30 mouse cellular contexts compared by ENCODE assay signal in genomic region chr17:86971036-86971435, GRCm38 (mm10). TPM values are rescaled to one million over a fixed set of nuclear protein-coding genes. Genes with fewer than 3 reads are reported as not detected.
DNase-seq lines count a peak whose midpoint lies in the region; ATAC-seq and TF ChIP-seq lines count a peak whose summit lies in the region.
"Had no signal": no experiment of that assay in that cellular context is flagged by ENCODE, and none has a peak within 500 bp of the region (broad histone marks: within the 10 kb centered on the region; RNA-seq: fewer than 3 reads in every experiment).

No protein-coding gene starts in this region.

- no peaks in the 10 kb centered on the region; the same call in 1 of the 2 replicates for H3K36me3 ChIP-seq in hindbrain, postnatal 0 days (ENCODE audit: insufficient read depth, low read length)
- H3K36me3 ChIP-seq: liver, embryonic 13.5 days had no signal

- 48% methylated on average over 5 of the region's 5 CpGs for WGBS in hindbrain, postnatal 0 days

- no peak overlapping the region for H3K4me2 ChIP-seq in hindbrain, postnatal 0 days (ENCODE audit: low read depth, low read length)
- H3K4me2 ChIP-seq: embryonic facial prominence, embryonic 15.5 days; heart, embryonic 12.5 days; limb, embryonic 13.5 days; liver, embryonic 13.5 days; lung, embryonic 14.5 days; midbrain, embryonic 11.5 days; neural tube, embryonic 13.5 days; stomach, embryonic 15.5 days had no signal

- no peak overlapping the region for H3K4me3 ChIP-seq in gastrocnemius, adult 2 months
- H3K4me3 ChIP-seq in hindbrain, postnatal 0 days (ENCODE audit: low read length) = no peak overlapping the region
- H3K4me3 ChIP-seq: embryonic facial prominence, embryonic 15.5 days; heart, embryonic 12.5 days; limb, embryonic 13.5 days; liver, embryonic 13.5 days; neural tube, embryonic 13.5 days; stomach, embryonic 15.5 days had no signal

- H3K9me3 ChIP-seq in hindbrain, postnatal 0 days (ENCODE audit: low read length) = no peaks in the 10 kb centered on the region
- H3K9me3 ChIP-seq: embryonic facial prominence, embryonic 15.5 days; heart, embryonic 12.5 days; limb, embryonic 13.5 days; liver, embryonic 13.5 days; neural tube, embryonic 13.5 days; stomach, embryonic 15.5 days had no signal

- no peaks in the 10 kb centered on the region for H3K27me3 ChIP-seq in hindbrain, postnatal 0 days (ENCODE audit: insufficient read depth, low read length)
- H3K27me3 ChIP-seq: embryonic facial prominence, embryonic 15.5 days; heart, embryonic 12.5 days; limb, embryonic 13.5 days; liver, embryonic 13.5 days; neural tube, embryonic 13.5 days; Patski; stomach, embryonic 15.5 days had no signal

- peak overlapping the region; percentile 98 for H3K27ac ChIP-seq in gastrocnemius, adult 2 months
- peak overlapping the region; percentile 49; the same call in 1 of the 2 replicates for H3K27ac ChIP-seq in hindbrain, postnatal 0 days
- H3K27ac ChIP-seq: embryonic facial prominence, embryonic 15.5 days; limb, embryonic 13.5 days; liver, embryonic 13.5 days; neural tube, embryonic 13.5 days; stomach, embryonic 15.5 days had no signal

- peaks cover 7% of the 10 kb centered on the region; the same call in 1 of the 2 replicates for H3K4me1 ChIP-seq in hindbrain, postnatal 0 days (ENCODE audit: insufficient read depth, low read length)
- H3K4me1 ChIP-seq: liver, embryonic 13.5 days had no signal

- no peak overlapping the region for H3K9ac ChIP-seq in hindbrain, postnatal 0 days (replicated peaks; ENCODE audit: low read length)
- H3K9ac ChIP-seq: embryonic facial prominence, embryonic 15.5 days; heart, embryonic 12.5 days; limb, embryonic 13.5 days; liver, embryonic 13.5 days; lung, embryonic 14.5 days; neural tube, embryonic 13.5 days; stomach, embryonic 15.5 days had no signal

- no peak for TF ChIP-seq CTCF in gastrocnemius, adult 2 months (IDR thresholded peaks at IDR 0.05)
- TF ChIP-seq CTCF in hindbrain, postnatal 0 days (IDR thresholded peaks at IDR 0.05; ENCODE audit: low read depth) = no peak

- intact Hi-C loops in gastrocnemius, adult 2 months (cut with DNase I) = no loop called here
- intact Hi-C loops in gastrocnemius, postnatal 14 days (cut with DNase I; ENCODE audit: low total_unique reads) = no loop called here
- intact Hi-C loops in left cerebral cortex, postnatal 36 days (cut with DNase I) = no loop called here

- ATAC-seq in hindbrain, postnatal 0 days = no peak
- ATAC-seq: Patski had no signal

- no peak for DNase-seq in gastrocnemius, adult 2 months
- no peak for DNase-seq in gastrocnemius, postnatal 14 days
- peak; percentile 50 for DNase-seq in thymus, postnatal 4 days
- no peak for DNase-seq in thymus, adult 18-20 months
- no peak for DNase-seq in hindbrain, postnatal 0 days (ENCODE audit: low spot score)
- no peak for DNase-seq in kidney, postnatal 14 days
- no peak for DNase-seq in right cerebral cortex, postnatal 36 days (ENCODE audit: low spot score in 2 of 2)
- no peak for DNase-seq in left cerebral cortex, postnatal 36 days (ENCODE audit: low spot score in 2 of 2)
- DNase-seq: adrenal gland, adult 8-10 months; cerebellum, adult 11 months; cerebellum, postnatal 36 days; heart, postnatal 14 days; kidney, adult 8-10 months; kidney, postnatal 25 days; liver, embryonic 13.5 days; lung, embryonic 14.5 days; lung, postnatal 36 days; spleen, adult 18-20 months; thymus, adult 2 months had no signal

RNA-seq across cellular contexts. Expression of gene Rhoq, which starts 8.2 kb away (rescaled TPM):
- 100 to 1,000 TPM; 168 to 172 TPM for total RNA-seq in gastrocnemius, adult 2 months (2021)
- 100 to 1,000 TPM; 164 to 165 TPM for total RNA-seq in gastrocnemius, postnatal 14 days (2021)
- total RNA-seq in hindbrain, postnatal 0 days (2014; rRNA removed) = 24.1 and 51.7 TPM in 2 replicates
- polyA plus RNA-seq in hindbrain, postnatal 0 days (2015; fragmentation: Nextera tagmentation; extraction: Ambion mirVana) = 5.9 and 6.7 TPM in 2 replicates
- 10 to 100 TPM; 36.3 to 45.0 TPM for total RNA-seq in left cerebral cortex, postnatal 36 days (2021)

RNA-seq across cellular contexts. Expression of gene Atp6v1e2, which starts 23.3 kb away (rescaled TPM):
- total RNA-seq in gastrocnemius, adult 2 months (2021) = not detected
- not detected for total RNA-seq in gastrocnemius, postnatal 14 days (2021)
- total RNA-seq in hindbrain, postnatal 0 days (2014; rRNA removed) = not detected in 2 replicates
- polyA plus RNA-seq in hindbrain, postnatal 0 days (2015; fragmentation: Nextera tagmentation; extraction: Ambion mirVana) = 0.24 TPM in 1 of 2 replicates, not detected in the other
- not detected for total RNA-seq in left cerebral cortex, postnatal 36 days (2021)
- total RNA-seq: adrenal gland, adult 8-10 months; gastrocnemius, adult 8-10 months; heart, postnatal 14 days; layer of hippocampus, adult 8-10 months; left cerebral cortex, adult 8-10 months; monocyte, adult 5-6 weeks had no signal
- polyA plus RNA-seq: embryonic facial prominence, embryonic 15.5 days; heart, embryonic 12.5 days; limb, embryonic 13.5 days; liver, embryonic 13.5 days; lung, embryonic 14.5 days; neural tube, embryonic 13.5 days; Patski; stomach, embryonic 15.5 days; thymus, adult 2 months had no signal

RNA-seq across cellular contexts. Expression of gene Tmem247, which starts 53.9 kb away (rescaled TPM):
- total RNA-seq in gastrocnemius, adult 2 months (2021) = not detected
- not detected for total RNA-seq in gastrocnemius, postnatal 14 days (2021)
- not detected in 2 replicates for total RNA-seq in hindbrain, postnatal 0 days (2014; rRNA removed)
- not detected in 2 replicates for polyA plus RNA-seq in hindbrain, postnatal 0 days (2015; fragmentation: Nextera tagmentation; extraction: Ambion mirVana)
- total RNA-seq in left cerebral cortex, postnatal 36 days (2021) = not detected
- total RNA-seq: adrenal gland, adult 8-10 months; gastrocnemius, adult 8-10 months; heart, postnatal 14 days; layer of hippocampus, adult 8-10 months; left cerebral cortex, adult 8-10 months; monocyte, adult 5-6 weeks had no signal
- polyA plus RNA-seq: embryonic facial prominence, embryonic 15.5 days; heart, embryonic 12.5 days; limb, embryonic 13.5 days; liver, embryonic 13.5 days; lung, embryonic 14.5 days; midbrain, embryonic 11.5 days; neural tube, embryonic 13.5 days; Patski; stomach, embryonic 15.5 days; thymus, adult 2 months had no signal

RNA-seq across cellular contexts. Expression of gene Pigf, which starts 54.2 kb away (rescaled TPM):
- 1 to 10 TPM; 2.2 to 2.7 TPM for total RNA-seq in gastrocnemius, adult 2 months (2021)
- total RNA-seq in gastrocnemius, postnatal 14 days (2021) = 1 to 10 TPM; 2.1 to 2.9 TPM
- 12.8 and 15.7 TPM in 2 replicates for total RNA-seq in hindbrain, postnatal 0 days (2014; rRNA removed)
- polyA plus RNA-seq in hindbrain, postnatal 0 days (2015; fragmentation: Nextera tagmentation; extraction: Ambion mirVana) = 31.3 and 33.3 TPM in 2 replicates
- 10 to 100 TPM; 15.0 to 18.1 TPM for total RNA-seq in left cerebral cortex, postnatal 36 days (2021)

RNA-seq across cellular contexts. Expression of gene Cript, which starts 54.3 kb away (rescaled TPM):
- total RNA-seq in gastrocnemius, adult 2 months (2021) = 10 to 100 TPM; 46.1 to 51.7 TPM
- total RNA-seq in gastrocnemius, postnatal 14 days (2021) = 10 to 100 TPM; 27.1 to 31.1 TPM
- total RNA-seq in hindbrain, postnatal 0 days (2014; rRNA removed) = 37.3 and 53.7 TPM in 2 replicates
- 184 and 186 TPM in 2 replicates for polyA plus RNA-seq in hindbrain, postnatal 0 days (2015; fragmentation: Nextera tagmentation; extraction: Ambion mirVana)
- 10 to 100 TPM; 61.2 to 66.2 TPM for total RNA-seq in left cerebral cortex, postnatal 36 days (2021)
